Mouse (Mus musculus) heart, postnatal 0 days (tissue): ENCODE results near the gene Wdr93. TPM values are rescaled to one million over a fixed set of nuclear protein-coding genes. Genes with fewer than 3 reads are reported as not detected.
A peak's percentile ranks its signal among the peaks of the same experiment; 100 is the strongest.

Source experiments
- ATAC-seq: fragments of 200-750 bp; cut with Nextera tagmentation; 2 replicates; pipeline ENCODE4 v1.8.0; 2017; ENCODE audit warnings: low read depth, moderate number of reproducible peaks, moderate library complexity; ENCODE audit not compliant: insufficient read depth
- DNase-seq: peaks from one replicate; pipeline ENCODE4 v3.0.0-alpha.2; 2016; ENCODE audit warnings: low spot score
- H3K27ac ChIP-seq: fragments of 300-500 bp; sonication (generic); 2 replicates; pipeline ENCODE4 v1.5.1; 2014; ENCODE audit warnings: low read depth, mild to moderate bottlenecking
- H3K27me3 ChIP-seq: fragments of 300-500 bp; sonication (generic); 2 replicates; pipeline ENCODE4 v1.6.1; 2014; ENCODE audit warnings: low read length, mixed read lengths; ENCODE audit not compliant: control insufficient read depth, insufficient read depth
- H3K36me3 ChIP-seq: fragments of 300-500 bp; sonication (generic); replicated peaks from 2 replicates; pipeline ENCODE4 v1.6.1; 2014; ENCODE audit warnings: low read length, mixed read lengths; ENCODE audit not compliant: control insufficient read depth, insufficient read depth
- H3K4me1 ChIP-seq: fragments of 300-500 bp; sonication (generic); 2 replicates; pipeline ENCODE4 v1.6.1; 2014; ENCODE audit warnings: antibody characterized with exemption; ENCODE audit not compliant: control insufficient read depth, insufficient read depth
- H3K4me2 ChIP-seq: fragments of 300-500 bp; sonication (generic); 2 replicates; pipeline ENCODE4 v1.6.1; 2014; ENCODE audit warnings: low read depth, mild to moderate bottlenecking, low read length, moderate library complexity
- H3K4me3 ChIP-seq: fragments of 300-500 bp; sonication (generic); 2 replicates; pipeline ENCODE4 v1.5.1; 2014; ENCODE audit warnings: low read depth, low read length
- H3K9ac ChIP-seq: fragments of 300-500 bp; sonication (generic); replicated peaks from 2 replicates; pipeline ENCODE4 v1.6.1; 2014; ENCODE audit warnings: low read depth, low read length, mixed read lengths
- H3K9me3 ChIP-seq: fragments of 300-500 bp; sonication (generic); replicated peaks from 2 replicates; pipeline ENCODE4 v1.6.1; 2016; ENCODE audit warnings: low read length; ENCODE audit not compliant: control insufficient read depth
- CTCF ChIP-seq: IDR thresholded peaks from 2 replicates; pipeline ENCODE4 v1.5.1; 2016; ENCODE audit warnings: antibody characterized with exemption, control low read depth, low read depth
- EP300 ChIP-seq: IDR thresholded peaks from 2 replicates; pipeline ENCODE4 v1.6.1; 2016; ENCODE audit warnings: antibody characterized with exemption, low read depth
- WGBS: fragments of 180-500 bp; shearing (Covaris S2); extraction: QIAGEN DNeasy Blood & Tissue Kit; methylation state at CpG from one replicate; pipeline ENCODE4 v1.1.7; 2014; 5-methylcytosine and 5-hydroxymethylcytosine counted together
- polyA plus RNA-seq: library from polyadenylated mRNA; unstranded; fragments of >200 nt; fragmentation: Nextera tagmentation; extraction: Ambion mirVana; gene quantifications from 2 replicates; pipeline ENCODE4 v1.2.1, GENCODE M21; 2015
- total RNA-seq: library from RNA; depleted of rRNA; stranded (reverse); fragments of >200 nt; gene quantifications from 2 replicates; pipeline ENCODE4 v1.2.3, GENCODE M21; 2014; ENCODE audit warnings: low replicate concordance

Gene Wdr93
- total and polyA plus RNA-seq, 2 experiments from 2014 or later, result not detected

DNA sequence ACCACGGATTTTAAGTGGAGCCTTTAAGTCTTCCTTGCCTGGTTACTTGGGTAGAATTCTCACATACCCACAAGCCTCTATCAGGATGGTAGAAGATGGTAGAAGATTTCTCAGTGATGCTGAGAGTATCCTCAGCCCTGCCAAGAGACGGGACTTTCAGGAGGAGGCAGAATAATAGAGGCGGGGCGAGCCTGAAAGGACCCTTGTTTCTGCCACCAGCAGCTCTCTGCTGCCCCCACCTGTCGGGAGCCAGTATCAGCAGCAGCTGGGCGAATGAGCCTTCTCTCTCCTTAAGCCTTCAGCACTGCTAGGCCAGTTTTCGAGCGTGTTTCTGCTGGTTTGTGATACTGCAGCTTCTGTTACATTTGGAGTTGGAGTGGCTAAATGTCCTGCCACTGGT is 13.8 kb upstream of the Wdr93 start:
- 3% methylated on average over 8 of the region's 8 CpGs for WGBS
- H3K27me3 ChIP-seq, result peaks cover 9% of the 10 kb centered on the region; the same call in 1 of the 2 replicates
- ATAC-seq, result no peak

GRCm38 (mm10) chr7:79729743-79730370 is 13.1 kb upstream of the Wdr93 start:
- Histone ChIP-seq H3K4me1 (no peaks in the 10 kb centered on the region), H3K27ac (no peak overlapping the region), H3K9me3 (no peaks in the 10 kb centered on the region), H3K27me3 (peaks cover 9% of the 10 kb centered on the region; the same call in 1 of the 2 replicates), H3K4me2 (no peak overlapping the region), H3K4me3 (no peak overlapping the region), H3K36me3 (no peaks in the 10 kb centered on the region), H3K9ac (no peak overlapping the region)
- DNase-seq, result no peak
- no peak for ATAC-seq
- 52% methylated on average over 11 of the region's 11 CpGs for WGBS
- peak; percentile 25; the same call in 1 of the 2 replicates for TF ChIP-seq CTCF
- TF ChIP-seq EP300, result no peak

More for the DNA sequence above, 13.8 kb upstream of the Wdr93 start:
- Histone ChIP-seq H3K4me1 (no peaks in the 10 kb centered on the region), H3K9ac (no peak overlapping the region), H3K36me3 (no peaks in the 10 kb centered on the region), H3K4me2 (no peak overlapping the region), H3K4me3 (no peak overlapping the region), H3K9me3 (no peaks in the 10 kb centered on the region), H3K27ac (no peak overlapping the region)
- TF ChIP-seq EP300 (no peak), CTCF (peak; percentile 74)
- DNase-seq, result peak; percentile 63

DNA sequence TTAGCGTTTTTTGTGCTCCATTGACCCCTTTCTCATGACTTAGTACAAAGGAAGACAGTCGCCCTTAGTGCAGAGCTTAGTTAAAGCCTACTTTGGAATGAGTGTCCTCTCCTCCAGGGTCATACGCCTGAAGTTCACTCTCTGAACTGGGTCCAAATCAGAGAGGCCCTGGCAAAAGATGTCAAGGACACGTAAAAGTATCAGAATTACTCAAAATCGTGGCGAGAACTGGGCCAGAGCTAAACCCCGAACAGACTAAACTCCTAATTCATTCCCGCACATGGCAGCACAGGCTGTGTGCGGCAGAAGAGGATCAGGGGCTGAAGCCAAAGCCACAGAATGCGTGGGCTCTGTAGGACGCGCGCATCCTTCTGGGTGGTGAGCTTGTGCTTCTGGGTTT is 11.5 kb upstream of the Wdr93 start:
- TF ChIP-seq EP300 (no peak), CTCF (no peak)
- ATAC-seq, result no peak
- no peaks in the 10 kb centered on the region for H3K4me1 ChIP-seq

DNA sequence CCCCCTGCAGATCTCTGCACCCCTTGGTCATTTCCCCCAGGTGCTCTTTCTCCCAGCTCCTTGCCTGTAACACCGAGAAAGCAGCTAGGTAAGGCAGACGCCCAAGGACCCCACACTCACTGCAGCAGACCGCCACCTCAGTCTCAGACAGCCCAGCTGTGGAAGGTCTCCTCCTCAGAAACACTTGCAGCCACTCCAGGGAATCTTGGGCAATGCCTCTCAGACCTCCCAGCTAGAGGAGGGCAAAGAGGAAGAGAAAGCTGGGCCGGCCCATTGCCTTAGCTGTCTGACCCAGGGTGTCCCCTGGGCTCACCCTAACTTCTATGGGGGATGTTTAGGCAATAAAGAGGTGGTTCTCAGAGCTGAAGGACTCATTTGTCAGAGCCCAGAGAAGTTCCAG is 10.3 kb upstream of the Wdr93 start, which contains the start of gene Plin1:
TSS of gene Plin1 (minus strand) at position 282 of the 400 bp plus-strand sequence.
- 0 out of 2 replicates have a peak, but pooled peaks cover 3% of the 10 kb centered on the region for H3K36me3 ChIP-seq
- H3K9me3 ChIP-seq, result no peaks in the 10 kb centered on the region
- no peaks in the 10 kb centered on the region for H3K4me1 ChIP-seq
- no peak for TF ChIP-seq EP300
- no peak for TF ChIP-seq CTCF
- peaks cover 9% of the 10 kb centered on the region; the same call in 1 of the 2 replicates for H3K27me3 ChIP-seq
- no peak within 1 kb of the TSS for H3K27ac ChIP-seq
- DNase-seq (no peak), ATAC-seq (no peak)
- no peak within 1 kb of the TSS for H3K9ac ChIP-seq
- WGBS, result 56% methylated on average over 4 of the region's 4 CpGs
- no peak within 1 kb of the TSS for H3K4me3 ChIP-seq
- H3K4me2 ChIP-seq, result no peak within 1 kb of the TSS

More for the DNA sequence above, 11.5 kb upstream of the Wdr93 start:
- H3K4me2 ChIP-seq, result no peak overlapping the region
- DNase-seq, result no peak
- no peak overlapping the region for H3K4me3 ChIP-seq
- no peaks in the 10 kb centered on the region for H3K9me3 ChIP-seq
- H3K27ac ChIP-seq, result no peak overlapping the region
- peaks cover 9% of the 10 kb centered on the region; the same call in 1 of the 2 replicates for H3K27me3 ChIP-seq
- no peak overlapping the region for H3K9ac ChIP-seq
- 78% methylated on average over 13 of the region's 13 CpGs for WGBS
- H3K36me3 ChIP-seq, result 0 out of 2 replicates have a peak, but pooled peaks cover 2% of the 10 kb centered on the region

- no peak overlapping the region for H3K27ac ChIP-seq
- DNase-seq (no peak), ATAC-seq (peak; percentile 27; the same call in 1 of the 2 replicates)
- H3K4me2 ChIP-seq, result no peak overlapping the region
- no peak overlapping the region for H3K9ac ChIP-seq
- no peaks in the 10 kb centered on the region for H3K4me1 ChIP-seq
- H3K4me3 ChIP-seq, result no peak overlapping the region
- WGBS, result 59% methylated on average over 8 of the region's 8 CpGs
- TF ChIP-seq CTCF (no peak), EP300 (no peak)
- H3K36me3 ChIP-seq, result 0 out of 2 replicates have a peak, but pooled peaks cover 3% of the 10 kb centered on the region
- H3K27me3 ChIP-seq, result peaks cover 8% of the 10 kb centered on the region; the same call in 1 of the 2 replicates
- H3K9me3 ChIP-seq, result no peaks in the 10 kb centered on the region
These were observed 8.4 kb upstream of the Wdr93 start for GRCm38 (mm10) chr7:79734563-79734962.
